Mouse (Mus musculus) neural tube, embryonic 11.5 days (tissue): ENCODE results near the gene Cpm. TPM values are rescaled to one million over a fixed set of nuclear protein-coding genes. Genes with fewer than 3 reads are reported as not detected.

Source experiments
- ATAC-seq: fragments of 200-750 bp; cut with Nextera tagmentation; 2 replicates; pipeline ENCODE4 v1.8.0; 2017; ENCODE audit warnings: moderate number of reproducible peaks, mild to moderate bottlenecking, moderate TSS enrichment, moderate library complexity; ENCODE audit not compliant: insufficient read depth, low FRiP score, low TSS enrichment
- DNase-seq: peaks from one replicate; pipeline ENCODE4 v3.0.0-alpha.2; 2015; ENCODE audit warnings: low spot score
- H3K27ac ChIP-seq: fragments of 300-500 bp; sonication (generic); 2 replicates; pipeline ENCODE4 v1.5.1; 2014; ENCODE audit warnings: low read depth, mild to moderate bottlenecking, low read length
- H3K27me3 ChIP-seq: fragments of 300-500 bp; sonication (generic); 2 replicates; pipeline ENCODE4 v1.6.1; 2014; ENCODE audit warnings: mild to moderate bottlenecking, low read length, mixed read lengths; ENCODE audit not compliant: control insufficient read depth, insufficient read depth
- H3K36me3 ChIP-seq: fragments of 300-500 bp; sonication (generic); 2 replicates; pipeline ENCODE4 v1.6.1; 2014; ENCODE audit warnings: mild to moderate bottlenecking, low read length, moderate library complexity, mixed read lengths; ENCODE audit not compliant: control insufficient read depth, insufficient read depth
- H3K4me1 ChIP-seq: fragments of 300-500 bp; sonication (generic); 2 replicates; pipeline ENCODE4 v1.6.1; 2014; ENCODE audit warnings: low read length, mixed read lengths; ENCODE audit not compliant: control insufficient read depth, insufficient read depth
- H3K4me2 ChIP-seq: fragments of 300-500 bp; sonication (generic); 2 replicates; pipeline ENCODE4 v1.6.1; 2014; ENCODE audit warnings: low read depth, mild to moderate bottlenecking, moderate library complexity
- H3K4me3 ChIP-seq: fragments of 300-500 bp; sonication (generic); 2 replicates; pipeline ENCODE4 v1.5.1; 2014; ENCODE audit warnings: low read depth, low read length
- H3K9ac ChIP-seq: fragments of 300-500 bp; sonication (generic); 2 replicates; pipeline ENCODE4 v1.6.1; 2014; ENCODE audit warnings: mild to moderate bottlenecking, low read length
- H3K9me3 ChIP-seq: fragments of 300-500 bp; sonication (generic); 2 replicates; pipeline ENCODE4 v1.6.1; 2016; ENCODE audit warnings: low read length; ENCODE audit not compliant: control insufficient read depth
- WGBS: fragments of 180-500 bp; shearing (Covaris S2); extraction: QIAGEN DNeasy Blood & Tissue Kit; methylation state at CpG from one replicate; pipeline ENCODE4 v1.1.7; 2014; 5-methylcytosine and 5-hydroxymethylcytosine counted together
- polyA plus RNA-seq: library from polyadenylated mRNA; unstranded; fragments of >200 nt; fragmentation: Nextera tagmentation; extraction: Ambion mirVana; gene quantifications from 2 replicates; pipeline ENCODE4 v1.2.1, GENCODE M21; 2014

Cpm gene
- polyA plus RNA-seq, 1 experiment from 2014 or later: 21.1 TPM

DNA sequence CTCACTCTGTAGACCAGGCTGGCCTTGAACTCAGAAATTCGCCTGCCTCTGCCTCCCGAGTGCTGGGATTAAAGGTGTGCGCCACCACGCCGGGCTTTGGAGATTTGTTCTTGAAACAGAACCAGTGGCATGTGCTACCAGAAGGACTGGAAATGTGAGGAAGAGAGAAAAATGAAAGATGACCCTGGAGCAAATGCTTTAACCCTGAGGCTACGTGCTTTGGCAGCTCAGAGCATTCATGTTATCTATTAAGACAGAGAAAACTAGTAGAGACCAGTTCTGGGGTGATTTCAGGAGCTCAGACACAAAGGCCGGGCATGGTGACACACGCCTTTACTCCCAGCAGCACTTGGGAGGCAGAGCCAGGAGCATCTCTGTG lies 9.9 kb downstream of the Cpm start:
- WGBS: 95% methylated on average over 8 of the region's 8 CpGs
- Histone ChIP-seq H3K36me3 (no peaks in the 10 kb centered on the region), H3K9me3 (no peaks in the 10 kb centered on the region), H3K9ac (no peak overlapping the region), H3K4me1 (no peaks in the 10 kb centered on the region), H3K4me3 (no peak overlapping the region), H3K4me2 (no peak overlapping the region), H3K27ac (no peak overlapping the region), H3K27me3 (no peaks in the 10 kb centered on the region)
- DNase-seq (no peak), ATAC-seq (no peak)

DNA sequence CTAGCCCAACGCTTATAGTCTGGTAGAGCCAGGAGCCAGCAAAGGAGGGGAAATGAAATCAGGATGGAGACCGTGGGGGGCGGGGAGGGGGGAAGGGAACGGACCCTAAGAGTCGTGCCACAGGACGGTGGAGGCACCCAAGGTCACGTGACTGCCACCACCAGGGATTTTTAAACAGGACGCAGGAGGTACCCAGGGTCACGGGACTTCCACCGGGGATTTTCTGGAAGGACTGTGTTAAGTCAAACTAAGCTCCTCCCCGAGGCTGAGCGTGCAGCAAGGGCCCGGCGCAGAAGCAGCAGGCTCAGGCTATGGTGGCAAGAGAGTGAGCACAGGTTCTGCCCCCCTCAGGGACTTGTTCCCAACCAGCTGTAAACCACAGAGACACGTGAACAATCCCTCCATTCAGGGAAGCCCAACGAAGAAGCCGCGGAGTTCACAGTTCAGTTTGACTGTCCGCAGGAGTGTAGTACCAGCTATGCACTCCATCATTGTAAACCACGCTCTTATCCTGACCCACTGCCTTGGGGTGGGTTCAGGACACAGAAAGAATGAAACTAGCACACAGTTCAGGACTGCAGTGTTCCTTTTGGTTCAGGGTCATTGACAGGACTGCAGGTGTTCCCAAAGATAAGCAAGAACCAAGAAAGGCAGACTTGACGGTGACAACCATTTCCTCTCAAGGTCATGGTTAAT lies 10.7 kb downstream of the Cpm start:
- Histone ChIP-seq H3K9me3 (no peaks in the 10 kb centered on the region), H3K4me2 (no peak overlapping the region), H3K36me3 (no peaks in the 10 kb centered on the region), H3K9ac (no peak overlapping the region), H3K4me1 (no peaks in the 10 kb centered on the region), H3K27me3 (no peaks in the 10 kb centered on the region), H3K4me3 (no peak overlapping the region), H3K27ac (no peak overlapping the region)
- no peak for ATAC-seq
- 60% methylated on average over 21 of the region's 21 CpGs for WGBS
- no peak for DNase-seq

DNA sequence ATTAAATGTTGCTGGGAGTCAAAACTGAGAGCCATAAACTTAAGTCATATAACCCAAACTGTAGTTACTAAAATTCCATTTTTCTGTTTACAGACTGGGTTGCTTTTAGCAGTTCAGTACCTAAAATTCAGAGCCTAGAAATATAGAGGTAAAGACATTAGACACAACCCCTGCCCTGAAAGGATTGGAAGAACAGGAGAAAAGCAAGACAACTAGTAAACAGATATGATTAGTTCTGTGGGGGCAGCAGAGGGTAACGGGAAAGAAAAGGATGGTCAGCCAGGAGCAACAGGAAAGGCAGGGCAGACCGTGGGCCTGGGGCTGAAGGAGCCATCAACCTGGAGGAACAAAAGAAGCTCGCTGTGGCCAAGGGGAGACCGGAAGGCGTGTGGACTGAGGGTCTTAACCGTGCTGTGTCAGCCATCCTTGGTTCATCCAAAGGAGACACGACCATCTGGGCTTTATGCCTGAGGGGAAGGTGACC lies 11.3 kb downstream of the Cpm start:
- no peaks in the 10 kb centered on the region for H3K4me1 ChIP-seq
- H3K36me3 ChIP-seq: no peaks in the 10 kb centered on the region
- DNase-seq: no peak
- no peak overlapping the region for H3K9ac ChIP-seq
- no peak overlapping the region for H3K4me3 ChIP-seq
- H3K4me2 ChIP-seq: no peak overlapping the region
- no peak overlapping the region for H3K27ac ChIP-seq
- 79% methylated on average over 7 of the region's 7 CpGs for WGBS
- no peaks in the 10 kb centered on the region for H3K9me3 ChIP-seq
- H3K27me3 ChIP-seq: no peaks in the 10 kb centered on the region
- no peak for ATAC-seq

DNA sequence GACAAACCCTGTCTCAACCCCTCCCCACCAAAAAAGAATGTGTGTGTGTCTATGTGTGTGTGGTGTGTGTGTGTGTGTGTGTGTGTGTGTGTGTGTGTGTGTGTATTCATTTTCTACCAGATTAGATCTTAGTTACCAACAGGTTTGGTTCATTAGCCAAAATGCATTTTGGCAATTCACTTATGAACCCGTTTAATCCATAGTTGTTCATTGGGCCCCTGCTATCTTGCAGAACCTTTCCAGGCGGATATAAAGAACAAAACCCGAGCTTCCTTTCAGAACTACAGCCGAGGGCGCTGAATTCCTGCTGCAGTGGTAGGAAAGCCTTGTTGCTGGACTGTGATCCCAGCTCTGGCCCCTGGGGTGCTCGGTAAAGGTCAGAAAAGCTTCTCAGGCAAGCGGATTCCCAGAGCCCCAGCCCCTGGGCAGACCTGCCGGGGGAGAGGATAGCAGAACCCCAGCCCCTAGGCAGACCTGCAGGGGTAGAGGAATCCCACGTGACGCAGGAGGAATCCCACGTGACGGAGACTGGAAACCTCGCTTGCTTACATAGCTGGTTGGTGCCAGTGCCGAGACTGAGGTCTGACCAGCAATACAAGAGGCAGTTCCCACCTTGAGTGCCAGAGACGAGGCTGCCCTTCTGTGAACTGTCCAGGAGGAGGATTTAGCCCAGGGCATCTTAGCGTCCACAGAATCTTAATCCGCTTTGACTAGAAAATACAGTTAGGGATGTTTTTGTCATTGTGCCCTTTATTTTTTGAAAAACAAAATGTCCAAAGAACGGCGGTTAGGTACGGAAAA lies 12.3 kb downstream of the Cpm start:
- WGBS: 64% methylated on average over 20 of the region's 20 CpGs
- H3K4me2 ChIP-seq: no peak overlapping the region

DNA sequence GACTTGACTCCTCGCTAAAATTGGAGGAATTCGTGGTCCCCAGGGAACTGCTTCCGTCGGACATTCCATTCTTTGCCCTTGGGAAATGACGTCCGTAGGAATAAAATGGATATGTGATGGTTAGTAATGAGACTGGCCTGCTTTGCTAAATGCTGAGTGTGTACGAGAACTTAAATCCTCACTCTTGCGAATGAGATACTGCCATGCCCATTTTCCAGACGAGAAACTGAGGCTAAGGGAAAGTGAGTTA lies 12.8 kb downstream of the Cpm start:
- Histone ChIP-seq H3K27ac (no peak overlapping the region), H3K36me3 (no peaks in the 10 kb centered on the region), H3K4me2 (no peak overlapping the region), H3K27me3 (no peaks in the 10 kb centered on the region), H3K4me3 (no peak overlapping the region), H3K9me3 (no peaks in the 10 kb centered on the region), H3K4me1 (no peaks in the 10 kb centered on the region), H3K9ac (no peak overlapping the region)
- ATAC-seq: no peak
- no peak for DNase-seq
- 89% methylated on average over 9 of the region's 9 CpGs for WGBS

More for the DNA sequence above, 12.3 kb downstream of the Cpm start:
- Histone ChIP-seq H3K27ac (no peak overlapping the region), H3K9ac (no peak overlapping the region), H3K4me3 (no peak overlapping the region), H3K4me1 (no peaks in the 10 kb centered on the region), H3K36me3 (no peaks in the 10 kb centered on the region), H3K27me3 (no peaks in the 10 kb centered on the region), H3K9me3 (no peaks in the 10 kb centered on the region)
- no peak for ATAC-seq
- no peak for DNase-seq

DNA sequence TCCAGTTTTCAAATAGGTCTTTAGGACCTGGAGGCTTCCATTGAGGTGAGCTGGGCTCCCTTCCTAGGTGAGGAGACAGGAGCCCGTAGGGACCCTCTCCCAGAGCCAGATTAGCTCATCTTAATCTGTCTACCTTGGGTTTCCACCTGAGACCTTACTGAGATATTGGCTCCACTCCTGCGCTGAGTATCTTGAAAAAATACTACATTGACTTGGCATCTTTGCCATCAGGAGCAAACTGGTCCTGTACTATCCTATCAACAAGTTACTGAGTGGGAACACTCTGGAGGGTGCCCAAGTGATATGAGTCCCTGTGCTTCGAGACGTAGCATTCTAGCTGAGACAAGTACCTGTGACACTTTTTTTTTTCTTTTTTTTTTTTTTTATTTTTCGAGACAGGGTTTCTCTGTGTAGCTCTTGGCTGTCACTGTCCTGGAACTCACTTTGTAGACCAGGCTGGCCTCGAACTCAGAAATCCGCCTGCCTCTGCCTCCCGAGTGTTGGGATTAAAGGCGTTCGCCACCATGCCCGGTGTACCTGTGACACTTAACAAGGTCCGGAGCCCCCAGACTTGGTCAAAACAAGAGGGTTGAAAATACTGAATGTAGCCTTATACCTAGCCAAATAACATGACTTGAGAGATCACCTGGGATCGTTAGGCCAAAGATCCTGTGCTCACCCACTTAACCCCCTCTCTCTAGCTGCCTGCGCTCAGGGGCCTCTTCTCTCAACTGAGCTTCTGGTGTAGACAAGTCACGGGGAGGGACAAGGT lies 13.4 kb downstream of the Cpm start:
- H3K27me3 ChIP-seq: no peaks in the 10 kb centered on the region
- H3K27ac ChIP-seq: no peak overlapping the region
- no peaks in the 10 kb centered on the region for H3K36me3 ChIP-seq
- ATAC-seq (no peak), DNase-seq (no peak)
- no peak overlapping the region for H3K4me2 ChIP-seq
- H3K9me3 ChIP-seq: no peaks in the 10 kb centered on the region
- H3K4me3 ChIP-seq: no peak overlapping the region
- WGBS: 96% methylated on average over 15 of the region's 15 CpGs
- no peak overlapping the region for H3K9ac ChIP-seq
- H3K4me1 ChIP-seq: no peaks in the 10 kb centered on the region

DNA sequence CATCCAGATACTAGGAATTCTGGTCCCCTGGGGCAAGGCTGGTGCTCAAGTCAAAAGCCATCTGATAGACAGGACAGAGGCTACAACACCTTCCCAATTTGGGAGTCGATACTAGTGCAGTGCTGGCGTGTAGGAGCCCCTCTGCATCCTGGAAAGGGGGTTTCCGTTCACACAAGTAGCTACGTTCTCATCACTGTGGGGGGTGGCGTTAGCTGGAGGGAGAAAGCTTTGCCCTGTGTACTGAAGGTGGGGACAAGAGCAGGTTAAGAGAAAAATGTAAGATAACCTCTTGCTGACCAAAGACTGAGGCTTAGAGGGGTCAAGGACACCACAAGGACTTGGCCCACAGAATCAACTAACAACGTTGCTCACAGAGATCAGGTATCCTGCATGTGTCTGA lies 14.0 kb downstream of the Cpm start:
- no peak for DNase-seq
- no peak overlapping the region for H3K4me2 ChIP-seq
- H3K36me3 ChIP-seq: no peaks in the 10 kb centered on the region
- no peaks in the 10 kb centered on the region for H3K9me3 ChIP-seq
- H3K9ac ChIP-seq: no peak overlapping the region
- no peak overlapping the region for H3K27ac ChIP-seq
- no peaks in the 10 kb centered on the region for H3K27me3 ChIP-seq
- H3K4me3 ChIP-seq: no peak overlapping the region
- no peaks in the 10 kb centered on the region for H3K4me1 ChIP-seq
- no peak for ATAC-seq
- 81% methylated on average over 6 of the region's 6 CpGs for WGBS

DNA sequence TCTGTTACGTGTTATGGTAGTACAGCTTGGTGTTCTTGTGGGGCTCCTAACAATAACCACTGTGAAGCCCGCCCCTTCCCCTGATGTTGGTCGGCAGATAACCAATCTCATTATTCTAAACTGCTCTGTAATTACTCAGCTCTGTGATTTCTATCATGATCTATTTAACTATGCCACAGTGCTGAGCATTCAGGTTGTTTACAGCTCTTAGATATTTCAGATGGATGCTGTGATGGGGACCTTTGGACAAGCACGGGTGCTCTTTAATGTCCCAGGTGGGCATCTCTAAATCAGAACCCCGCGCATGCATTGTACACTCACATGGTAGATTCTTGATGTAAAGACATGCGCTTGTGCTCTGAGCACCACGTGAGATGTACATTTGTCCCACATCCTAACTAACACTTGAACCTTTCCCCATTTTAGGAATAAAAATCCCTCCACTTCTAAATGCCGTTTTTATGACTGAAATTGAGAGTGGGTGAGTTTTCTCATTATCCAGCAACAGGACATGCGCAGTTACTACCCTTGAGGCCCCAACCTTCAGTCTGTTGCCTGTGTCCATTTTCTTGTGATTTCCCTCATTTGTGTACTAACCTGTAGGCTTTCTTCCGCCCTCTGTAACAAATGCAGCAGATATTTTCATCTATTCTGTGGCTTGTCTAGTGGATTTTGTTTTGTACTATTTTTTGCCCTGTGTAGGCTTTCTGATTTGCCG lies 14.6 kb downstream of the Cpm start:
- Histone ChIP-seq H3K4me3 (no peak overlapping the region), H3K4me2 (no peak overlapping the region), H3K4me1 (no peaks in the 10 kb centered on the region), H3K36me3 (no peaks in the 10 kb centered on the region), H3K27ac (no peak overlapping the region), H3K9me3 (no peaks in the 10 kb centered on the region), H3K27me3 (no peaks in the 10 kb centered on the region), H3K9ac (no peak overlapping the region)
- no peak for ATAC-seq
- WGBS: 90% methylated on average over 12 of the region's 12 CpGs
- DNase-seq: no peak
